ENCODE assay signal across 15 mouse cellular contexts in the genomic region with DNA sequence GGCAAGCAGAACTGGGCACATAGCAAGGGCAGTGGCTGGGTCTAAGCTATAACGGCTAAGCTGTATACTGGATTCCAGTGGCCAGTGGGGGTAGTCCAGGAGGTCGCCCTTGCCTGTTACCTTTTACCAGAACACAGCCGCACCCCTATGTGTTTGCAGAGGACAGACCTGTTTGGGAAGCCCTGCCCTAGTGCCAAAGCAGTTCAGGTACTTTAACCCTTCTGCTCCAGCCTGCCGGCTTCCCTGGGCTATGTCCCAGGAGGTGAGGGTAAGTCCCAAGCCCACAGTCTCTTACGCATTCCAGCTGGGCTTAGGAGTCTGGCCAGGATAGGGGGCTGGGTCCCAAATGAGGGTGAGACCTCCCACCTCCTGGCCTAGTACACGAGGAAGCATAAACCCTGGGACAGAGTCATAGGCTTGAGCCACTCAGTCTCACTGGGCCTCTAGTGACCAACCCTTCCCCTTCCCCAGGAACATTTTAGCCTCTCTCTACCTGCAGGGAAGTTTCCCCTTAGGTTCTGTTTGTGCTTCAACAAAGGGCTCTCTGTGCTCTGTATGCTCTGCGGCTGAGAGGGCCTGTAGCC. TPM values are rescaled to one million over a fixed set of nuclear protein-coding genes. Genes with fewer than 3 reads are reported as not detected.
DNase-seq lines count a peak whose midpoint lies in the region; ATAC-seq and TF ChIP-seq lines count a peak whose summit lies in the region.
"Had no signal": no experiment of that assay in that cellular context is flagged by ENCODE, and none has a peak within 500 bp of the region (broad histone marks: within the 10 kb centered on the region; RNA-seq: fewer than 3 reads in every experiment).

No protein-coding gene starts in this region.

- no peak for TF ChIP-seq POLR2A in spleen, adult 2 months (IDR thresholded peaks at IDR 0.05; ENCODE audit: low read depth, low read length)

- no peak for TF ChIP-seq EP300 in heart, postnatal 0 days (IDR thresholded peaks at IDR 0.05; ENCODE audit: low read depth)

- H3K4me2 ChIP-seq in heart, postnatal 0 days (ENCODE audit: low read depth, low read length), result no peak overlapping the region
- H3K4me2 ChIP-seq in heart, embryonic 11.5 days, result no peak overlapping the region
- no peak overlapping the region; the same call in 1 of the 2 replicates for H3K4me2 ChIP-seq in stomach, embryonic 14.5 days (replicated peaks; ENCODE audit: low read depth, low read length)
- H3K4me2 ChIP-seq in forebrain, embryonic 14.5 days (ENCODE audit: low read length), result no peak overlapping the region
- H3K4me2 ChIP-seq: heart, embryonic 13.5 days had no signal

- no peaks in the 10 kb centered on the region for H3K27me3 ChIP-seq in heart, postnatal 0 days (ENCODE audit: control insufficient read depth, insufficient read depth, low read length)
- no peaks in the 10 kb centered on the region for H3K27me3 ChIP-seq in heart, embryonic 11.5 days (ENCODE audit: control insufficient read depth, insufficient read depth, low read length)
- no peaks in the 10 kb centered on the region for H3K27me3 ChIP-seq in spleen, adult 2 months (ENCODE audit: control insufficient read depth, insufficient read depth, low read length)
- H3K27me3 ChIP-seq in limb, embryonic 10.5 days (ENCODE audit: low read depth, poor library complexity, severe bottlenecking), result no peaks in the 10 kb centered on the region
- no peaks in the 10 kb centered on the region for H3K27me3 ChIP-seq in stomach, embryonic 14.5 days (ENCODE audit: control insufficient read depth, insufficient read depth, low read length)
- no peaks in the 10 kb centered on the region for H3K27me3 ChIP-seq in forebrain, embryonic 14.5 days (replicated peaks; ENCODE audit: control insufficient read depth, insufficient read depth, low read length)
- H3K27me3 ChIP-seq: heart, embryonic 13.5 days; Patski had no signal

- H3K36me3 ChIP-seq in heart, postnatal 0 days (replicated peaks; ENCODE audit: control insufficient read depth, insufficient read depth, low read length), result peaks cover 59% of the 10 kb centered on the region
- peaks cover 22% of the 10 kb centered on the region for H3K36me3 ChIP-seq in heart, embryonic 11.5 days (ENCODE audit: control insufficient read depth, insufficient read depth, low read length)
- H3K36me3 ChIP-seq in spleen, adult 2 months (ENCODE audit: control insufficient read depth, insufficient read depth, low read length), result peaks cover 10% of the 10 kb centered on the region
- peaks cover 96% of the 10 kb centered on the region for H3K36me3 ChIP-seq in limb, embryonic 10.5 days
- H3K36me3 ChIP-seq in stomach, embryonic 14.5 days (ENCODE audit: control insufficient read depth, insufficient read depth, low read length), result peaks cover 40% of the 10 kb centered on the region
- H3K36me3 ChIP-seq in forebrain, embryonic 14.5 days (ENCODE audit: control insufficient read depth, insufficient read depth, low read length), result peaks cover 76% of the 10 kb centered on the region

- no peak for DNase-seq in heart, postnatal 0 days (ENCODE audit: low spot score)
- DNase-seq in spleen, adult 2 months (ENCODE audit: low read depth in 1 of 2, low spot score in 2 of 2), result no peak
- no peak for DNase-seq in spleen, adult 12 weeks (ENCODE audit: low spot score)
- DNase-seq in limb, embryonic 10.5 days (ENCODE audit: low spot score), result no peak
- no peak for DNase-seq in forebrain, embryonic 14.5 days (ENCODE audit: low spot score)
- DNase-seq in embryo, embryonic 10 days (ENCODE audit: low spot score), result no peak
- DNase-seq: adrenal gland, postnatal 14 days; cerebellum, adult 8-10 months; thymus, postnatal 25 days had no signal

- H3K4me3 ChIP-seq in heart, postnatal 0 days (ENCODE audit: low read depth, low read length), result no peak overlapping the region
- H3K4me3 ChIP-seq in heart, embryonic 11.5 days (ENCODE audit: low read depth, low read length), result no peak overlapping the region
- no peak overlapping the region for H3K4me3 ChIP-seq in spleen, adult 2 months (ENCODE audit: extremely low read depth, insufficient read depth, insufficient read length)
- H3K4me3 ChIP-seq in limb, embryonic 10.5 days, result no peak overlapping the region
- no peak overlapping the region for H3K4me3 ChIP-seq in stomach, embryonic 14.5 days (ENCODE audit: low read depth, low read length)
- no peak overlapping the region for H3K4me3 ChIP-seq in forebrain, embryonic 14.5 days (ENCODE audit: low read depth, low read length)
- H3K4me3 ChIP-seq: heart, embryonic 13.5 days; left cerebral cortex, adult 2 months had no signal

- peaks cover 34% of the 10 kb centered on the region for H3K4me1 ChIP-seq in heart, postnatal 0 days (ENCODE audit: control insufficient read depth, insufficient read depth)
- peaks cover 21% of the 10 kb centered on the region for H3K4me1 ChIP-seq in heart, embryonic 11.5 days (ENCODE audit: control insufficient read depth, insufficient read depth, low read length)
- H3K4me1 ChIP-seq in spleen, adult 2 months (ENCODE audit: control insufficient read depth, insufficient read depth, insufficient read length), result peaks cover 28% of the 10 kb centered on the region; the same call in 1 of the 2 replicates
- H3K4me1 ChIP-seq in limb, embryonic 10.5 days, result peaks cover 47% of the 10 kb centered on the region
- 0 out of 2 replicates have a peak, but pooled peaks cover 3% of the 10 kb centered on the region for H3K4me1 ChIP-seq in stomach, embryonic 14.5 days (ENCODE audit: control insufficient read depth, insufficient read depth, low read length)
- H3K4me1 ChIP-seq in forebrain, embryonic 14.5 days (ENCODE audit: control insufficient read depth, insufficient read depth, low read length), result 0 out of 2 replicates have a peak, but pooled peaks cover under 1% of the 10 kb centered on the region

- H3K9ac ChIP-seq in heart, postnatal 0 days (replicated peaks; ENCODE audit: low read depth, low read length), result no peak overlapping the region
- no peak overlapping the region for H3K9ac ChIP-seq in heart, embryonic 11.5 days (ENCODE audit: low read depth, low read length)
- H3K9ac ChIP-seq in stomach, embryonic 14.5 days (replicated peaks; ENCODE audit: low read depth, low read length), result no peak overlapping the region
- no peak overlapping the region for H3K9ac ChIP-seq in forebrain, embryonic 14.5 days (ENCODE audit: low read length)
- H3K9ac ChIP-seq: heart, embryonic 13.5 days had no signal

- TF ChIP-seq CTCF in heart, postnatal 0 days (IDR thresholded peaks at IDR 0.05; ENCODE audit: low read depth), result no peak
- no peak for TF ChIP-seq CTCF in spleen, adult 2 months (IDR thresholded peaks at IDR 0.05; ENCODE audit: extremely low read depth, insufficient read depth, insufficient read length, insufficient replicate concordance)

- 0 out of 2 replicates have a peak overlapping the region, but pooled peaks have one; percentile 20 for H3K27ac ChIP-seq in heart, postnatal 0 days (ENCODE audit: low read depth)
- no peak overlapping the region for H3K27ac ChIP-seq in heart, embryonic 11.5 days (ENCODE audit: low read depth, low read length)
- peak overlapping the region; percentile 28; the same call in 1 of the 2 replicates for H3K27ac ChIP-seq in spleen, adult 2 months (ENCODE audit: insufficient read depth, low read length)
- peak overlapping the region; percentile 69; the same call in 1 of the 2 replicates for H3K27ac ChIP-seq in limb, embryonic 10.5 days
- peak overlapping the region; percentile 67 for H3K27ac ChIP-seq in stomach, embryonic 14.5 days (ENCODE audit: low read length)
- no peak overlapping the region for H3K27ac ChIP-seq in forebrain, embryonic 14.5 days (ENCODE audit: low read depth, low read length)
- H3K27ac ChIP-seq: heart, embryonic 13.5 days; left cerebral cortex, adult 2 months had no signal

- H3K9me3 ChIP-seq in heart, postnatal 0 days (replicated peaks; ENCODE audit: control insufficient read depth, low read length), result no peaks in the 10 kb centered on the region
- H3K9me3 ChIP-seq in heart, embryonic 11.5 days (replicated peaks; ENCODE audit: control insufficient read depth, low read length), result no peaks in the 10 kb centered on the region
- H3K9me3 ChIP-seq in limb, embryonic 10.5 days (replicated peaks), result no peaks in the 10 kb centered on the region
- no peaks in the 10 kb centered on the region for H3K9me3 ChIP-seq in stomach, embryonic 14.5 days (ENCODE audit: control insufficient read depth, low read depth, low read length)
- no peaks in the 10 kb centered on the region for H3K9me3 ChIP-seq in forebrain, embryonic 14.5 days (replicated peaks; ENCODE audit: control insufficient read depth, low read length)
- H3K9me3 ChIP-seq: heart, embryonic 13.5 days had no signal

- no peak for ATAC-seq in heart, postnatal 0 days (ENCODE audit: insufficient read depth, low read depth)
- ATAC-seq in heart, embryonic 11.5 days (replicated peaks; ENCODE audit: insufficient number of reproducible peaks, low FRiP score, low TSS enrichment), result no peak
- peak; percentile 35 for ATAC-seq in stomach, embryonic 14.5 days (ENCODE audit: insufficient number of reproducible peaks, insufficient read depth, low FRiP score, low read depth)
- ATAC-seq in forebrain, embryonic 14.5 days, result no peak
- ATAC-seq: Patski had no signal

- 69% methylated on average over 7 of the region's 7 CpGs for WGBS in heart, postnatal 0 days
- 76% methylated on average over 7 of the region's 7 CpGs for WGBS in heart, embryonic 11.5 days (ENCODE audit: insufficient replicate concordance)
- 86% methylated on average over 7 of the region's 7 CpGs for WGBS in spleen, adult 2 months
- 76% methylated on average over 7 of the region's 7 CpGs for WGBS in limb, embryonic 10.5 days
- 56% methylated on average over 7 of the region's 7 CpGs for whole genome bisulfite sequencing in stomach, embryonic 14.5 days
- WGBS in forebrain, embryonic 14.5 days, result 77% methylated on average over 7 of the region's 7 CpGs

RNA-seq across cellular contexts. Expression of a gene that starts 4.3 kb away (rescaled TPM):
- total RNA-seq in heart, postnatal 0 days (2014; rRNA removed; ENCODE audit: low replicate concordance), result 13.9 TPM in 1 of 2 replicates, not detected in the other
- polyA plus RNA-seq in heart, postnatal 0 days (2015; fragmentation: Nextera tagmentation; extraction: Ambion mirVana), result 0.10 and 0.12 TPM in 2 replicates
- polyA plus RNA-seq in heart, embryonic 11.5 days (2014; fragmentation: Nextera tagmentation; extraction: Ambion mirVana), result 0.49 TPM in 1 of 2 replicates, not detected in the other
- polyA plus RNA-seq in spleen, adult 2 months (2012; rRNA removed), result 6.0 and 9.6 TPM in 2 replicates
- polyA plus RNA-seq in limb, embryonic 10.5 days (2016; fragmentation: Nextera tagmentation; extraction: Ambion mirVana), result 0.04 and 0.08 TPM in 2 replicates
- 0.13 and 0.25 TPM in 2 replicates for polyA plus RNA-seq in stomach, embryonic 14.5 days (2014; fragmentation: Nextera tagmentation; extraction: Ambion mirVana)
- 0.34 and 0.56 TPM in 2 replicates for polyA plus RNA-seq in forebrain, embryonic 14.5 days (2014; fragmentation: Nextera tagmentation; extraction: Ambion mirVana)

RNA-seq across cellular contexts. Expression of a gene that starts 7.2 kb away (rescaled TPM):
- 50.8 and 66.2 TPM in 2 replicates for total RNA-seq in heart, postnatal 0 days (2014; rRNA removed; ENCODE audit: low replicate concordance)
- 43.5 and 46.4 TPM in 2 replicates for polyA plus RNA-seq in heart, postnatal 0 days (2015; fragmentation: Nextera tagmentation; extraction: Ambion mirVana)
- 38.1 and 46.9 TPM in 2 replicates for polyA plus RNA-seq in heart, embryonic 11.5 days (2014; fragmentation: Nextera tagmentation; extraction: Ambion mirVana)
- polyA plus RNA-seq in spleen, adult 2 months (2012; rRNA removed), result 22.1 and 25.6 TPM in 2 replicates
- 44.4 and 46.0 TPM in 2 replicates for polyA plus RNA-seq in limb, embryonic 10.5 days (2016; fragmentation: Nextera tagmentation; extraction: Ambion mirVana)
- polyA plus RNA-seq in stomach, embryonic 14.5 days (2014; fragmentation: Nextera tagmentation; extraction: Ambion mirVana), result 50.0 and 51.9 TPM in 2 replicates
- 61.8 and 66.8 TPM in 2 replicates for polyA plus RNA-seq in forebrain, embryonic 14.5 days (2014; fragmentation: Nextera tagmentation; extraction: Ambion mirVana)

RNA-seq across cellular contexts. Expression of a gene that starts 21.3 kb away (rescaled TPM):
- total RNA-seq in heart, postnatal 0 days (2014; rRNA removed; ENCODE audit: low replicate concordance), result 12.9 and 47.1 TPM in 2 replicates
- 14.7 and 15.9 TPM in 2 replicates for polyA plus RNA-seq in heart, postnatal 0 days (2015; fragmentation: Nextera tagmentation; extraction: Ambion mirVana)
- polyA plus RNA-seq in heart, embryonic 11.5 days (2014; fragmentation: Nextera tagmentation; extraction: Ambion mirVana), result 4.7 and 7.4 TPM in 2 replicates
- 18.1 and 24.1 TPM in 2 replicates for polyA plus RNA-seq in spleen, adult 2 months (2012; rRNA removed)
- 1.4 and 3.3 TPM in 2 replicates for polyA plus RNA-seq in limb, embryonic 10.5 days (2016; fragmentation: Nextera tagmentation; extraction: Ambion mirVana)
- polyA plus RNA-seq in stomach, embryonic 14.5 days (2014; fragmentation: Nextera tagmentation; extraction: Ambion mirVana), result 16.2 and 17.6 TPM in 2 replicates
- polyA plus RNA-seq in forebrain, embryonic 14.5 days (2014; fragmentation: Nextera tagmentation; extraction: Ambion mirVana), result 6.3 and 6.6 TPM in 2 replicates

RNA-seq across cellular contexts. Expression of a gene that starts 36.2 kb away (rescaled TPM):
- not detected in 2 replicates for total RNA-seq in heart, postnatal 0 days (2014; rRNA removed; ENCODE audit: low replicate concordance)
- not detected in 2 replicates for polyA plus RNA-seq in heart, postnatal 0 days (2015; fragmentation: Nextera tagmentation; extraction: Ambion mirVana)
- polyA plus RNA-seq in heart, embryonic 11.5 days (2014; fragmentation: Nextera tagmentation; extraction: Ambion mirVana), result not detected in 2 replicates
- polyA plus RNA-seq in spleen, adult 2 months (2012; rRNA removed), result not detected in 2 replicates
- polyA plus RNA-seq in limb, embryonic 10.5 days (2016; fragmentation: Nextera tagmentation; extraction: Ambion mirVana), result not detected in 2 replicates
- not detected in 2 replicates for polyA plus RNA-seq in stomach, embryonic 14.5 days (2014; fragmentation: Nextera tagmentation; extraction: Ambion mirVana)
- not detected in 2 replicates for polyA plus RNA-seq in forebrain, embryonic 14.5 days (2014; fragmentation: Nextera tagmentation; extraction: Ambion mirVana)
- total RNA-seq: adrenal gland, postnatal 14 days; left cerebral cortex, adult 2 months had no signal
- polyA plus RNA-seq: frontal cortex, adult 2 months; heart, embryonic 13.5 days; Patski had no signal

RNA-seq across cellular contexts. Expression of a gene that starts 39.0 kb away (rescaled TPM):
- 76.8 and 81.2 TPM in 2 replicates for total RNA-seq in heart, postnatal 0 days (2014; rRNA removed; ENCODE audit: low replicate concordance)
- polyA plus RNA-seq in heart, postnatal 0 days (2015; fragmentation: Nextera tagmentation; extraction: Ambion mirVana), result 50.7 and 51.7 TPM in 2 replicates
- 13.6 and 15.5 TPM in 2 replicates for polyA plus RNA-seq in heart, embryonic 11.5 days (2014; fragmentation: Nextera tagmentation; extraction: Ambion mirVana)
- polyA plus RNA-seq in spleen, adult 2 months (2012; rRNA removed), result 9.7 and 11.5 TPM in 2 replicates
- polyA plus RNA-seq in limb, embryonic 10.5 days (2016; fragmentation: Nextera tagmentation; extraction: Ambion mirVana), result 7.5 and 8.4 TPM in 2 replicates
- 13.9 and 15.7 TPM in 2 replicates for polyA plus RNA-seq in stomach, embryonic 14.5 days (2014; fragmentation: Nextera tagmentation; extraction: Ambion mirVana)
- 16.5 and 17.7 TPM in 2 replicates for polyA plus RNA-seq in forebrain, embryonic 14.5 days (2014; fragmentation: Nextera tagmentation; extraction: Ambion mirVana)

Comparison
In these comparisons a context has a peak if more than half of its experiments do, and no peak if none do; other contexts are left out.
1. H3K27ac ChIP-seq: peak in heart, postnatal 0 days (single experiment), spleen, adult 2 months (single experiment), limb, embryonic 10.5 days (single experiment) and stomach, embryonic 14.5 days (single experiment); none in heart, embryonic 11.5 days (single experiment) and forebrain, embryonic 14.5 days (single experiment).